Mouse (Mus musculus) embryonic fibroblast, embryonic 13.5 days (primary cell): ENCODE measurements around the gene Enam.

Source experiments
- CTCF ChIP-seq: IDR thresholded peaks from 2 replicates; pipeline ENCODE4 v1.5.1; 2011; ENCODE audit warnings: mild to moderate bottlenecking, control low read depth, low read length, moderate library complexity, borderline replicate concordance; ENCODE audit not compliant: insufficient read depth
- POLR2A ChIP-seq: IDR thresholded peaks from 2 replicates; pipeline ENCODE4 v1.6.1; 2011; ENCODE audit warnings: low read depth, mild to moderate bottlenecking, control low read depth, low read length, moderate library complexity

GRCm38 (mm10) chr5:88455691-88456090 lies 32.1 kb upstream of the Enam start, which contains the start of gene Ambn:
- TF ChIP-seq CTCF, result no peak
- no peak for TF ChIP-seq POLR2A
